Mouse (Mus musculus): ENCODE data around the gene Tph1. TPM values are rescaled to one million over a fixed set of nuclear protein-coding genes. Genes with fewer than 3 reads are reported as not detected.

Gene Tph1
- total and polyA plus RNA-seq, 2 experiments, result not detected

- DNase-seq (ENCODE audit: extremely low read depth, low read depth, low spot score), result peak; percentile 45
- Histone ChIP-seq H3K79me2 (ENCODE audit: control insufficient read depth, insufficient read depth, low read length) (no peaks in the 10 kb centered on the region), H3K36me3 (ENCODE audit: control insufficient read depth, insufficient read depth, low read length) (no peaks in the 10 kb centered on the region), H3K4me3 (ENCODE audit: insufficient read depth, low read depth, low read length) (no peak overlapping the region), H3K4me1 (ENCODE audit: control insufficient read depth, insufficient read depth, low read length) (peaks cover 7% of the 10 kb centered on the region), H3K9ac (ENCODE audit: low read depth, low read length) (no peak overlapping the region), H3K27me3 (ENCODE audit: control insufficient read depth, insufficient read depth, low read length) (no peaks in the 10 kb centered on the region), H3K27ac (replicated peaks; ENCODE audit: insufficient read depth, low read depth, low read length) (no peak overlapping the region)
- TF ChIP-seq CTCF (IDR thresholded peaks at IDR 0.05; ENCODE audit: low read depth, low read length) (peak; percentile 78), POLR2A (IDR thresholded peaks at IDR 0.05; ENCODE audit: extremely low read depth, insufficient read depth, low read length) (no peak)
- 27% methylated on average over 6 of the region's 6 CpGs for WGBS
These were observed 42.2 kb upstream of the Tph1 start for GRCm38 (mm10) chr7:46714518-46714917.

GRCm38 (mm10) chr7:46712250-46712649 lies 39.9 kb upstream of the Tph1 start:
- TF ChIP-seq CTCF (IDR thresholded peaks at IDR 0.05; ENCODE audit: low read depth, low read length) (no peak), POLR2A (IDR thresholded peaks at IDR 0.05; ENCODE audit: extremely low read depth, insufficient read depth, low read length) (no peak)
- Histone ChIP-seq H3K27me3 (ENCODE audit: control insufficient read depth, insufficient read depth, low read length) (no peaks in the 10 kb centered on the region), H3K79me2 (ENCODE audit: control insufficient read depth, insufficient read depth, low read length) (no peaks in the 10 kb centered on the region), H3K9ac (ENCODE audit: low read depth, low read length) (no peak overlapping the region), H3K27ac (replicated peaks; ENCODE audit: insufficient read depth, low read depth, low read length) (no peak overlapping the region), H3K4me1 (ENCODE audit: control insufficient read depth, insufficient read depth, low read length) (no peaks in the 10 kb centered on the region), H3K4me3 (ENCODE audit: insufficient read depth, low read depth, low read length) (no peak overlapping the region), H3K36me3 (ENCODE audit: control insufficient read depth, insufficient read depth, low read length) (no peaks in the 10 kb centered on the region)
- DNase-seq (ENCODE audit: extremely low read depth, low read depth, low spot score), result no peak
- 76% methylated on average over 6 of the region's 6 CpGs for WGBS

GRCm38 (mm10) chr7:46710390-46710844 lies 38.1 kb upstream of the Tph1 start, which contains the start of gene Saal1:
Gene Saal1, minus strand, starts transcription at chr7:46710680.
- DNase-seq (ENCODE audit: extremely low read depth, low read depth, low spot score), result peak; percentile 54
- Histone ChIP-seq H3K4me3 (ENCODE audit: insufficient read depth, low read depth, low read length) (peak within 1 kb of the TSS; percentile 74), H3K9ac (ENCODE audit: low read depth, low read length) (peak within 1 kb of the TSS; percentile 73), H3K27me3 (ENCODE audit: control insufficient read depth, insufficient read depth, low read length) (no peaks in the 10 kb centered on the region), H3K27ac (replicated peaks; ENCODE audit: insufficient read depth, low read depth, low read length) (no peak within 1 kb of the TSS), H3K36me3 (ENCODE audit: control insufficient read depth, insufficient read depth, low read length) (no peaks in the 10 kb centered on the region; the same call in 1 of the 2 replicates), H3K4me1 (ENCODE audit: control insufficient read depth, insufficient read depth, low read length) (no peaks in the 10 kb centered on the region), H3K79me2 (ENCODE audit: control insufficient read depth, insufficient read depth, low read length) (no peaks in the 10 kb centered on the region)
- TF ChIP-seq CTCF (IDR thresholded peaks at IDR 0.05; ENCODE audit: low read depth, low read length) (peak; percentile 95), POLR2A (IDR thresholded peaks at IDR 0.05; ENCODE audit: extremely low read depth, insufficient read depth, low read length) (no peak)
- WGBS, result under 1% methylated on average over 38 of the region's 38 CpGs

- 93% methylated on average over 6 of the region's 6 CpGs for WGBS
- H3K9ac ChIP-seq (ENCODE audit: low read depth, low read length), result no peak overlapping the region
- H3K36me3 ChIP-seq (ENCODE audit: control insufficient read depth, insufficient read depth, low read length), result peaks cover 18% of the 10 kb centered on the region
- no peak overlapping the region for H3K27ac ChIP-seq (replicated peaks; ENCODE audit: insufficient read depth, low read depth, low read length)
- no peak for DNase-seq (ENCODE audit: extremely low read depth, low read depth, low spot score)
- TF ChIP-seq POLR2A (IDR thresholded peaks at IDR 0.05; ENCODE audit: extremely low read depth, insufficient read depth, low read length), result no peak
- TF ChIP-seq CTCF (IDR thresholded peaks at IDR 0.05; ENCODE audit: low read depth, low read length), result no peak
- no peak overlapping the region for H3K4me3 ChIP-seq (ENCODE audit: insufficient read depth, low read depth, low read length)
- no peaks in the 10 kb centered on the region for H3K4me1 ChIP-seq (ENCODE audit: control insufficient read depth, insufficient read depth, low read length)
- H3K27me3 ChIP-seq (ENCODE audit: control insufficient read depth, insufficient read depth, low read length), result no peaks in the 10 kb centered on the region
- H3K79me2 ChIP-seq (ENCODE audit: control insufficient read depth, insufficient read depth, low read length), result no peaks in the 10 kb centered on the region
These were observed 28.2 kb upstream of the Tph1 start for GRCm38 (mm10) chr7:46700521-46701025.

- Histone ChIP-seq H3K79me2 (ENCODE audit: control insufficient read depth, insufficient read depth, low read length) (no peaks in the 10 kb centered on the region), H3K27ac (replicated peaks; ENCODE audit: insufficient read depth, low read depth, low read length) (no peak overlapping the region), H3K9ac (ENCODE audit: low read depth, low read length) (no peak overlapping the region), H3K36me3 (ENCODE audit: control insufficient read depth, insufficient read depth, low read length) (peaks cover 24% of the 10 kb centered on the region), H3K4me3 (ENCODE audit: insufficient read depth, low read depth, low read length) (no peak overlapping the region), H3K4me1 (ENCODE audit: control insufficient read depth, insufficient read depth, low read length) (no peaks in the 10 kb centered on the region), H3K27me3 (ENCODE audit: control insufficient read depth, insufficient read depth, low read length) (no peaks in the 10 kb centered on the region)
- no peak for TF ChIP-seq CTCF (IDR thresholded peaks at IDR 0.05; ENCODE audit: low read depth, low read length)
- TF ChIP-seq POLR2A (IDR thresholded peaks at IDR 0.05; ENCODE audit: extremely low read depth, insufficient read depth, low read length), result no peak
- DNase-seq (ENCODE audit: extremely low read depth, low read depth, low spot score), result no peak
- WGBS, result 84% methylated on average over 1 of the region's 1 CpGs
These were observed 24.4 kb upstream of the Tph1 start for GRCm38 (mm10) chr7:46696754-46697153.

- TF ChIP-seq CTCF (IDR thresholded peaks at IDR 0.05; ENCODE audit: low read depth, low read length) (no peak), POLR2A (IDR thresholded peaks at IDR 0.05; ENCODE audit: extremely low read depth, insufficient read depth, low read length) (no peak)
- Histone ChIP-seq H3K27ac (replicated peaks; ENCODE audit: insufficient read depth, low read depth, low read length) (no peak overlapping the region), H3K27me3 (ENCODE audit: control insufficient read depth, insufficient read depth, low read length) (no peaks in the 10 kb centered on the region), H3K36me3 (ENCODE audit: control insufficient read depth, insufficient read depth, low read length) (peaks cover 11% of the 10 kb centered on the region; the same call in 1 of the 2 replicates), H3K9ac (ENCODE audit: low read depth, low read length) (no peak overlapping the region), H3K4me1 (ENCODE audit: control insufficient read depth, insufficient read depth, low read length) (no peaks in the 10 kb centered on the region), H3K79me2 (ENCODE audit: control insufficient read depth, insufficient read depth, low read length) (no peaks in the 10 kb centered on the region), H3K4me3 (ENCODE audit: insufficient read depth, low read depth, low read length) (no peak overlapping the region)
- 83% methylated on average over 5 of the region's 5 CpGs for WGBS
- no peak for DNase-seq (ENCODE audit: extremely low read depth, low read depth, low spot score)
These were observed 14.5 kb upstream of the Tph1 start for GRCm38 (mm10) chr7:46686827-46687226.
